Mouse (Mus musculus): ENCODE measurements at regions not wholly inside any gene's neighbourhood (a gene's known extent, or its start where the extent isn't known, plus 50 kb on each side); places are given as distances from the start of the nearest gene placed in this dataset.

DNA sequence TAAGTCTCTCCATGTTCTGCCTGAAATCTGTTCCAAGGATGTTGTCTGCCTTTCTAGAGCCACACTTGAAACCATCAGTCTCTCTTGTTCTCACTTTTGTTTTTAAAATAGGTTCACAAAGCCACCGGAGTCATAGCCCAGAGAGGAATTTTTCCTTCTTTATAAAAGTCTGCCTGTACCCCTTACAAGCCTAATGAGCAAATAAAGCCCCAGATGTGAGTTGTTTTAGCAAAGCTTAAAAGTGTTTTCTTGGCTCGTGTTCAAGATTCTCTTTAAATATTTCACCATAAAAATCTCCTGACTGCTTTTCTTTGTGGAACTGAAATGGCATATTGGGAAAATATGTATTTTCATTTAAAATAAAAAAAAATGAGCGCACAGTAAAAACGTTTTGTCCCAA lies 521.3 kb downstream of the Ptprc start:
- TF ChIP-seq POLR2A (IDR thresholded peaks at IDR 0.05; ENCODE audit: control insufficient read depth, extremely low read depth, insufficient read depth, low read length, poor library complexity), result no peak
- no peak for TF ChIP-seq CTCF (IDR thresholded peaks at IDR 0.05; ENCODE audit: borderline replicate concordance, control insufficient read depth, extremely low read depth, insufficient read depth, low read length, poor library complexity)

Data from thymus, adult 2 months (tissue).